ENCODE assay signal across 19 mouse cellular contexts in genomic region chr17:79332864-79333263, GRCm38 (mm10). TPM values are rescaled to one million over a fixed set of nuclear protein-coding genes. Genes with fewer than 3 reads are reported as not detected.
A peak's percentile ranks its signal among the peaks of the same experiment; 100 is the strongest.
DNase-seq lines count a peak whose midpoint lies in the region; ATAC-seq and TF ChIP-seq lines count a peak whose summit lies in the region.
"Had no signal": no experiment of that assay in that cellular context is flagged by ENCODE, and none has a peak within 500 bp of the region (broad histone marks: within the 10 kb centered on the region; RNA-seq: fewer than 3 reads in every experiment).

No protein-coding gene starts in this region.

- ATAC-seq in heart, postnatal 0 days (ENCODE audit: insufficient read depth, low read depth), result peak; percentile 73

- 72% methylated on average over 3 of the region's 3 CpGs for WGBS in heart, postnatal 0 days

- peak overlapping the region; percentile 32 for H3K27ac ChIP-seq in heart, postnatal 0 days (ENCODE audit: low read depth)
- H3K27ac ChIP-seq: forebrain, embryonic 10.5 days; hindbrain, embryonic 10.5 days; limb, embryonic 13.5 days; liver, embryonic 14.5 days; stomach, postnatal 0 days had no signal

- H3K4me3 ChIP-seq in heart, postnatal 0 days (ENCODE audit: low read depth, low read length), result no peak overlapping the region
- H3K4me3 ChIP-seq: forebrain, embryonic 10.5 days; hindbrain, embryonic 10.5 days; limb, embryonic 13.5 days had no signal

- DNase-seq in gastrocnemius, adult 18-20 months (ENCODE audit: low spot score), result peak; percentile 44
- DNase-seq in gastrocnemius, postnatal 14 days, result no peak
- no peak for DNase-seq in heart, postnatal 0 days (ENCODE audit: low spot score)
- no peak for DNase-seq in heart, postnatal 36 days
- peak; percentile 49 to 59 for DNase-seq in heart, postnatal 10 days
- DNase-seq in skeletal muscle tissue, adult 2 months (ENCODE audit: low read depth, low spot score), result peak; percentile 76
- DNase-seq in right cerebral cortex, postnatal 10 days (ENCODE audit: low spot score in 2 of 2), result no peak
- DNase-seq: adrenal gland, postnatal 14 days; cerebellum, adult 11 months; cerebellum, postnatal 36 days; kidney, adult 11 months; retina, postnatal 1 day; right cerebral cortex, postnatal 4 days had no signal

- no peak overlapping the region for H3K9ac ChIP-seq in heart, postnatal 0 days (replicated peaks; ENCODE audit: low read depth, low read length)
- H3K9ac ChIP-seq: limb, embryonic 13.5 days; liver, embryonic 14.5 days had no signal

- no peaks in the 10 kb centered on the region for H3K27me3 ChIP-seq in heart, postnatal 0 days (ENCODE audit: control insufficient read depth, insufficient read depth, low read length)
- H3K27me3 ChIP-seq: limb, embryonic 13.5 days had no signal

- no peaks in the 10 kb centered on the region for H3K9me3 ChIP-seq in heart, postnatal 0 days (replicated peaks; ENCODE audit: control insufficient read depth, low read length)
- H3K9me3 ChIP-seq: forebrain, embryonic 10.5 days; hindbrain, embryonic 10.5 days; limb, embryonic 13.5 days had no signal

- TF ChIP-seq EP300 in heart, postnatal 0 days (IDR thresholded peaks at IDR 0.05; ENCODE audit: low read depth), result no peak

- intact Hi-C loops in gastrocnemius, postnatal 14 days (cut with DNase I; ENCODE audit: low total_unique reads), result no loop called here
- intact Hi-C loops in heart, postnatal 36 days (cut with DNase I), result loop anchor here (2.0 kb wide), 1 partner anchor 20 kb away; no protein-coding TSS in a partner anchor
- intact Hi-C loops in heart, postnatal 10 days (cut with DNase I), result no loop called here

- peaks cover 10% of the 10 kb centered on the region; the same call in 1 of the 2 replicates for H3K4me1 ChIP-seq in heart, postnatal 0 days (ENCODE audit: control insufficient read depth, insufficient read depth)
- H3K4me1 ChIP-seq: forebrain, embryonic 10.5 days; limb, embryonic 13.5 days had no signal

- TF ChIP-seq CTCF in heart, postnatal 0 days (IDR thresholded peaks at IDR 0.05; ENCODE audit: low read depth), result no peak

- H3K36me3 ChIP-seq in heart, postnatal 0 days (replicated peaks; ENCODE audit: control insufficient read depth, insufficient read depth, low read length), result peaks cover 47% of the 10 kb centered on the region
- H3K36me3 ChIP-seq: G1E had no signal

- no peak overlapping the region for H3K4me2 ChIP-seq in heart, postnatal 0 days (ENCODE audit: low read depth, low read length)
- H3K4me2 ChIP-seq: limb, embryonic 13.5 days had no signal

RNA-seq across cellular contexts. Expression of gene Cdc42ep3, which starts 22.0 kb away (rescaled TPM):
- total RNA-seq in gastrocnemius, adult 18-20 months (2021), result 10 to 100 TPM; 29.1 to 33.7 TPM
- total RNA-seq in gastrocnemius, postnatal 14 days (2021), result 10 to 100 TPM; 24.0 to 27.3 TPM
- total RNA-seq in heart, postnatal 0 days (2014; rRNA removed; ENCODE audit: low replicate concordance), result 32.9 and 37.5 TPM in 2 replicates
- 74.4 and 87.0 TPM in 2 replicates for polyA plus RNA-seq in heart, postnatal 0 days (2015; fragmentation: Nextera tagmentation; extraction: Ambion mirVana)
- 10 to 100 TPM; 31.3 to 35.3 TPM for total RNA-seq in heart, postnatal 36 days (2021)
- total RNA-seq in heart, postnatal 10 days (2021), result 10 to 100 TPM; 33.6 to 42.7 TPM
- polyA plus RNA-seq: G1E had no signal

Comparison
In these comparisons a context has a peak if more than half of its experiments do, and no peak if none do; other contexts are left out.
1. DNase-seq: peak in gastrocnemius, adult 18-20 months (single experiment), heart, postnatal 10 days (2 of 2) and skeletal muscle tissue, adult 2 months (single experiment); none in gastrocnemius, postnatal 14 days (single experiment), heart, postnatal 0 days (single experiment), heart, postnatal 36 days (0 of 2) and right cerebral cortex, postnatal 10 days (0 of 2).